Mouse (Mus musculus): ENCODE data around the gene Snn. TPM values are rescaled to one million over a fixed set of nuclear protein-coding genes. Genes with fewer than 3 reads are reported as not detected.

Gene Snn
- polyA plus RNA-seq, 1 experiment from 2014 or later, result 107 TPM

- Histone ChIP-seq H3K4me2 (no peak overlapping the region), H3K4me3 (replicated peaks) (no peak overlapping the region), H3K36me3 (no peaks in the 10 kb centered on the region), H3K9ac (replicated peaks) (no peak overlapping the region), H3K27me3 (replicated peaks) (no peaks in the 10 kb centered on the region), H3K27ac (replicated peaks) (no peak overlapping the region), H3K9me3 (replicated peaks) (no peaks in the 10 kb centered on the region), H3K4me1 (no peaks in the 10 kb centered on the region)
- no peak for ATAC-seq (ENCODE audit: low FRiP score)
- 73% methylated on average over 3 of the region's 3 CpGs for WGBS
These were observed 35.9 kb upstream of the Snn start for GRCm38 (mm10) chr16:11024841-11025240.

- Histone ChIP-seq H3K4me1 (no peaks in the 10 kb centered on the region), H3K27ac (replicated peaks) (no peak overlapping the region), H3K36me3 (no peaks in the 10 kb centered on the region), H3K4me2 (no peak overlapping the region), H3K9me3 (replicated peaks) (no peaks in the 10 kb centered on the region), H3K27me3 (replicated peaks) (no peaks in the 10 kb centered on the region), H3K9ac (replicated peaks) (no peak overlapping the region), H3K4me3 (replicated peaks) (no peak overlapping the region)
- no peak for ATAC-seq (ENCODE audit: low FRiP score)
- 75% methylated on average over 7 of the region's 7 CpGs for WGBS
These were observed 32.5 kb upstream of the Snn start for GRCm38 (mm10) chr16:11028206-11028605.

GRCm38 (mm10) chr16:11030844-11031243 is 29.9 kb upstream of the Snn start:
- 80% methylated on average over 4 of the region's 4 CpGs for WGBS
- H3K4me1 ChIP-seq, result 0 out of 2 replicates have a peak, but pooled peaks cover under 1% of the 10 kb centered on the region

GRCm38 (mm10) chr16:11031320-11031719 is 29.4 kb upstream of the Snn start:
- no peak overlapping the region for H3K9ac ChIP-seq (replicated peaks)
- no peaks in the 10 kb centered on the region for H3K27me3 ChIP-seq (replicated peaks)
- H3K36me3 ChIP-seq, result no peaks in the 10 kb centered on the region
- no peak overlapping the region for H3K4me3 ChIP-seq (replicated peaks)
- 72% methylated on average over 3 of the region's 3 CpGs for WGBS
- H3K27ac ChIP-seq (replicated peaks), result no peak overlapping the region
- ATAC-seq (ENCODE audit: low FRiP score), result no peak
- H3K4me1 ChIP-seq, result peaks cover 5% of the 10 kb centered on the region; the same call in 1 of the 2 replicates
- H3K4me2 ChIP-seq, result no peak overlapping the region
- no peaks in the 10 kb centered on the region for H3K9me3 ChIP-seq (replicated peaks)

More at GRCm38 (mm10) chr16:11030844-11031243, 29.9 kb upstream of the Snn start:
- Histone ChIP-seq H3K4me2 (no peak overlapping the region), H3K36me3 (no peaks in the 10 kb centered on the region), H3K27me3 (replicated peaks) (no peaks in the 10 kb centered on the region), H3K9ac (replicated peaks) (no peak overlapping the region), H3K4me3 (replicated peaks) (no peak overlapping the region), H3K27ac (replicated peaks) (no peak overlapping the region), H3K9me3 (replicated peaks) (no peaks in the 10 kb centered on the region)
- no peak for ATAC-seq (ENCODE audit: low FRiP score)

- 2% methylated on average over 4 of the region's 4 CpGs for WGBS
- ATAC-seq (ENCODE audit: low FRiP score), result no peak
- H3K9me3 ChIP-seq (replicated peaks), result no peaks in the 10 kb centered on the region
These were observed 26.4 kb upstream of the Snn start for GRCm38 (mm10) chr16:11034193-11034803.

GRCm38 (mm10) chr16:11035273-11035672 is 25.5 kb upstream of the Snn start:
- H3K9ac ChIP-seq (replicated peaks), result no peak overlapping the region
- no peak overlapping the region for H3K4me3 ChIP-seq (replicated peaks)
- H3K4me1 ChIP-seq, result peaks cover 5% of the 10 kb centered on the region; the same call in 1 of the 2 replicates
- H3K27me3 ChIP-seq (replicated peaks), result no peaks in the 10 kb centered on the region
- no peak overlapping the region for H3K27ac ChIP-seq (replicated peaks)
- no peaks in the 10 kb centered on the region for H3K9me3 ChIP-seq (replicated peaks)
- WGBS, result 86% methylated on average over 9 of the region's 9 CpGs
- ATAC-seq (ENCODE audit: low FRiP score), result no peak
- no peaks in the 10 kb centered on the region for H3K36me3 ChIP-seq
- H3K4me2 ChIP-seq, result no peak overlapping the region

More at GRCm38 (mm10) chr16:11034193-11034803, 26.4 kb upstream of the Snn start:
- Histone ChIP-seq H3K27ac (replicated peaks) (no peak overlapping the region), H3K4me3 (replicated peaks) (no peak overlapping the region), H3K27me3 (replicated peaks) (no peaks in the 10 kb centered on the region), H3K9ac (replicated peaks) (no peak overlapping the region), H3K4me2 (no peak overlapping the region), H3K36me3 (no peaks in the 10 kb centered on the region), H3K4me1 (peaks cover 5% of the 10 kb centered on the region; the same call in 1 of the 2 replicates)

GRCm38 (mm10) chr16:11035790-11036431 is 24.8 kb upstream of the Snn start:
- no peak overlapping the region for H3K9ac ChIP-seq (replicated peaks)
- WGBS, result 28% methylated on average over 15 of the region's 15 CpGs
- no peak overlapping the region for H3K4me2 ChIP-seq
- peaks cover 5% of the 10 kb centered on the region; the same call in 1 of the 2 replicates for H3K4me1 ChIP-seq
- H3K27me3 ChIP-seq (replicated peaks), result no peaks in the 10 kb centered on the region
- H3K4me3 ChIP-seq (replicated peaks), result no peak overlapping the region
- no peaks in the 10 kb centered on the region for H3K36me3 ChIP-seq
- no peaks in the 10 kb centered on the region for H3K9me3 ChIP-seq (replicated peaks)
- peak; percentile 47; the same call in 1 of the 2 replicates for ATAC-seq (ENCODE audit: low FRiP score)
- no peak overlapping the region for H3K27ac ChIP-seq (replicated peaks)

GRCm38 (mm10) chr16:11040603-11041002 is 20.1 kb upstream of the Snn start:
- Histone ChIP-seq H3K9ac (replicated peaks) (no peak overlapping the region), H3K9me3 (replicated peaks) (no peaks in the 10 kb centered on the region), H3K27ac (replicated peaks) (no peak overlapping the region), H3K27me3 (replicated peaks) (no peaks in the 10 kb centered on the region), H3K4me1 (peaks cover 5% of the 10 kb centered on the region; the same call in 1 of the 2 replicates), H3K4me2 (no peak overlapping the region), H3K36me3 (no peaks in the 10 kb centered on the region), H3K4me3 (replicated peaks) (no peak overlapping the region)
- WGBS, result 49% methylated on average over 2 of the region's 2 CpGs
- ATAC-seq (ENCODE audit: low FRiP score), result no peak

- 90% methylated on average over 5 of the region's 5 CpGs for WGBS
- H3K9me3 ChIP-seq (replicated peaks), result no peaks in the 10 kb centered on the region
- no peak for ATAC-seq (ENCODE audit: low FRiP score)
These were observed 17.5 kb upstream of the Snn start for GRCm38 (mm10) chr16:11043239-11043638.

GRCm38 (mm10) chr16:11046437-11046836 is 14.3 kb upstream of the Snn start:
- Histone ChIP-seq H3K27me3 (replicated peaks) (no peaks in the 10 kb centered on the region), H3K27ac (replicated peaks) (no peak overlapping the region), H3K36me3 (no peaks in the 10 kb centered on the region), H3K4me2 (no peak overlapping the region), H3K4me3 (replicated peaks) (no peak overlapping the region), H3K9ac (replicated peaks) (no peak overlapping the region), H3K9me3 (replicated peaks) (no peaks in the 10 kb centered on the region), H3K4me1 (no peaks in the 10 kb centered on the region)
- WGBS, result 91% methylated on average over 7 of the region's 7 CpGs
- no peak for ATAC-seq (ENCODE audit: low FRiP score)

More at GRCm38 (mm10) chr16:11043239-11043638, 17.5 kb upstream of the Snn start:
- no peaks in the 10 kb centered on the region for H3K4me1 ChIP-seq
- H3K4me3 ChIP-seq (replicated peaks), result no peak overlapping the region
- no peak overlapping the region for H3K9ac ChIP-seq (replicated peaks)
- H3K36me3 ChIP-seq, result no peaks in the 10 kb centered on the region
- H3K4me2 ChIP-seq, result no peak overlapping the region
- no peak overlapping the region for H3K27ac ChIP-seq (replicated peaks)
- no peaks in the 10 kb centered on the region for H3K27me3 ChIP-seq (replicated peaks)

GRCm38 (mm10) chr16:11047130-11047529 is 13.6 kb upstream of the Snn start:
- no peaks in the 10 kb centered on the region for H3K36me3 ChIP-seq
- ATAC-seq (ENCODE audit: low FRiP score), result no peak
- H3K4me1 ChIP-seq, result no peaks in the 10 kb centered on the region
- no peak overlapping the region for H3K9ac ChIP-seq (replicated peaks)
- WGBS, result 87% methylated on average over 7 of the region's 7 CpGs
- H3K4me3 ChIP-seq (replicated peaks), result no peak overlapping the region
- no peak overlapping the region for H3K27ac ChIP-seq (replicated peaks)
- H3K9me3 ChIP-seq (replicated peaks), result no peaks in the 10 kb centered on the region
- no peaks in the 10 kb centered on the region for H3K27me3 ChIP-seq (replicated peaks)
- H3K4me2 ChIP-seq, result no peak overlapping the region

GRCm38 (mm10) chr16:11050226-11050625 is 10.5 kb upstream of the Snn start:
- H3K27me3 ChIP-seq (replicated peaks), result no peaks in the 10 kb centered on the region
- no peak overlapping the region for H3K4me3 ChIP-seq (replicated peaks)
- no peaks in the 10 kb centered on the region for H3K36me3 ChIP-seq
- WGBS, result 87% methylated on average over 2 of the region's 2 CpGs
- no peaks in the 10 kb centered on the region for H3K4me1 ChIP-seq
- no peaks in the 10 kb centered on the region for H3K9me3 ChIP-seq (replicated peaks)
- H3K27ac ChIP-seq (replicated peaks), result no peak overlapping the region
- H3K9ac ChIP-seq (replicated peaks), result no peak overlapping the region
- no peak for ATAC-seq (ENCODE audit: low FRiP score)
- no peak overlapping the region for H3K4me2 ChIP-seq

Measured in neural tube, embryonic 15.5 days (tissue).